In the genomic region with DNA sequence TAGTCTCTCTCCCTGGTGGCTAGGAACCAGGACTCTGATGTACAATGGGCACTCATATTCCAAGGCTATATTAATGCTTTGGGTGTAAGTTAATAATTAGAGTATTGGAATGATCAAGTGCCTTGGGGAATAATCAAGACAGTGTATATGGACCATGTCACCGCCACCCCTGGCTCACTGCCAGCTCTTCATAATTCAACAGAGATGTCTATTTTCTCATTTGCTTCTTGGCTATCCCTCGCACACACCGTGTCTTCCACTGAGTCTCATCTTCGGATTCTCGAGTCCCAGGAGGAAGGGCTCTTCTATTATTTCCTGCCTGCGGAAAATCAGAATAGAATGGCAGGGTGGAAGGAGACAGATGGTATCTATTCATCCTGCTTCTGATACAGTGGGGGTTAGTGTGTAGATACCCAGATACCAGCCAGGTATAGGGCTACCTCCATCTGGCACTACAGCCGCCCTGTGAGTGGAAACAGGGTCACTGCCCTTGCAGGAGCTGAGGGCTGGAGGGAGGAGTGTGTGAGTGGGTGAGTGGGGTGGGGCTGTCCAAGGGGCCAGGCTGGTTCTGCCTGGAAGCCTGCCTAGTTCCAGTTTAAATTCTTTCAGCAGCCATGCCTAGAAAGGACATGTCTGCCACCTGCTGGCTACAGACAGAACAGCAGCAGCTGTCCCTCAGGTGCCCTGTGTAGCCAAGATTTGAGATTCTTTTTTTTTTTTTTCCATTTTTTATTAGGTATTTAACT, we compare ENCODE assay signal across 8 mouse cellular contexts. TPM values are rescaled to one million over a fixed set of nuclear protein-coding genes. Genes with fewer than 3 reads are reported as not detected.
DNase-seq lines count a peak whose midpoint lies in the region; ATAC-seq and TF ChIP-seq lines count a peak whose summit lies in the region.

No protein-coding gene starts in this region.

- H3K9me3 ChIP-seq in heart, embryonic 10.5 days, result no peaks in the 10 kb centered on the region
- no peaks in the 10 kb centered on the region for H3K9me3 ChIP-seq in kidney, embryonic 15.5 days (replicated peaks)

- DNase-seq in 3T3-L1 (ENCODE audit: low read depth, low spot score), result peak; percentile 90
- peak; percentile 79 for DNase-seq in heart, embryonic 10.5 days (ENCODE audit: low spot score)
- DNase-seq in liver, result peak; percentile 64
- peak; percentile 60 for DNase-seq in splenic B cell, adult 2 months (ENCODE audit: low read depth, low spot score)

- no peak overlapping the region for H3K4me3 ChIP-seq in bone marrow, adult 2 months (replicated peaks; ENCODE audit: control insufficient read depth, low read depth, low read length)
- H3K4me3 ChIP-seq in embryonic fibroblast, embryonic 13.5 days (ENCODE audit: insufficient read depth, low read length), result no peak overlapping the region
- H3K4me3 ChIP-seq in heart, embryonic 10.5 days, result no peak overlapping the region
- H3K4me3 ChIP-seq in kidney, embryonic 15.5 days (replicated peaks), result no peak overlapping the region

- H3K27me3 ChIP-seq in heart, embryonic 10.5 days (ENCODE audit: insufficient read depth, poor library complexity, severe bottlenecking), result peaks cover 4% of the 10 kb centered on the region
- H3K27me3 ChIP-seq in kidney, embryonic 15.5 days, result no peaks in the 10 kb centered on the region
- H3K27me3 ChIP-seq in splenic B cell, adult 2 months (ENCODE audit: control insufficient read depth, insufficient read depth, low read length, poor library complexity, severe bottlenecking), result no peaks in the 10 kb centered on the region

- H3K27ac ChIP-seq in bone marrow, adult 2 months (ENCODE audit: control insufficient read depth, insufficient read depth, low read depth, low read length, poor library complexity), result no peak overlapping the region
- no peak overlapping the region for H3K27ac ChIP-seq in embryonic fibroblast, embryonic 13.5 days (ENCODE audit: insufficient read depth, low read length)
- no peak overlapping the region for H3K27ac ChIP-seq in heart, embryonic 10.5 days
- no peak overlapping the region for H3K27ac ChIP-seq in kidney, embryonic 15.5 days

- H3K4me1 ChIP-seq in bone marrow, adult 2 months (ENCODE audit: control insufficient read depth, insufficient read depth, low read length), result no peaks in the 10 kb centered on the region
- peaks cover 3% of the 10 kb centered on the region; the same call in 1 of the 2 replicates for H3K4me1 ChIP-seq in embryonic fibroblast, embryonic 13.5 days (ENCODE audit: control insufficient read depth, insufficient read depth, low read length)
- peaks cover 3% of the 10 kb centered on the region; the same call in 1 of the 2 replicates for H3K4me1 ChIP-seq in heart, embryonic 10.5 days
- H3K4me1 ChIP-seq in kidney, embryonic 15.5 days, result peaks cover 19% of the 10 kb centered on the region

- peak; percentile 84; the same call in 1 of the 2 replicates for ATAC-seq in kidney, embryonic 15.5 days (replicated peaks; ENCODE audit: low FRiP score)
- ATAC-seq in monocyte, adult 5-6 weeks (replicated peaks; ENCODE audit: insufficient number of reproducible peaks, low FRiP score, low TSS enrichment, poor library complexity, severe bottlenecking), result peak; percentile 62; the same call in 1 of the 2 replicates

- H3K4me2 ChIP-seq in kidney, embryonic 15.5 days, result no peak overlapping the region

- no peak overlapping the region for H3K9ac ChIP-seq in kidney, embryonic 15.5 days

- TF ChIP-seq POLR2A in bone marrow, adult 2 months (IDR thresholded peaks at IDR 0.05; ENCODE audit: borderline replicate concordance, control insufficient read depth, low read depth, low read length), result no peak
- TF ChIP-seq POLR2A in embryonic fibroblast, embryonic 13.5 days (IDR thresholded peaks at IDR 0.05; ENCODE audit: low read depth, low read length), result no peak

- no peaks in the 10 kb centered on the region for H3K36me3 ChIP-seq in heart, embryonic 10.5 days
- H3K36me3 ChIP-seq in kidney, embryonic 15.5 days, result no peaks in the 10 kb centered on the region
- no peaks in the 10 kb centered on the region for H3K36me3 ChIP-seq in splenic B cell, adult 2 months (ENCODE audit: control insufficient read depth, insufficient read depth, low read length, poor library complexity, severe bottlenecking)

- WGBS in bone marrow, adult 2 months, result 55% methylated on average over 7 of the region's 7 CpGs
- WGBS in heart, embryonic 10.5 days, result 67% methylated on average over 7 of the region's 7 CpGs
- WGBS in kidney, embryonic 15.5 days, result 53% methylated on average over 7 of the region's 7 CpGs

- peak; percentile 73 for TF ChIP-seq CTCF in bone marrow, adult 2 months (IDR thresholded peaks at IDR 0.05; ENCODE audit: control insufficient read depth, insufficient read depth, low read length)
- peak; percentile 80 for TF ChIP-seq CTCF in embryonic fibroblast, embryonic 13.5 days (IDR thresholded peaks at IDR 0.05; ENCODE audit: borderline replicate concordance, insufficient read depth, low read length)

RNA-seq across cellular contexts. Expression of a gene that starts 7.9 kb away (rescaled TPM):
- polyA plus RNA-seq in bone marrow, adult 2 months (2011; ENCODE audit: insufficient read depth, insufficient read length, low replicate concordance, missing spikeins), result 0.92 TPM in 1 of 2 replicates, not detected in the other
- polyA plus RNA-seq in embryonic fibroblast, embryonic 13.5 days (2011; ENCODE audit: insufficient read length, low read depth, missing spikeins), result not detected in 2 replicates
- 0.87 and 19.6 TPM in 2 replicates for polyA plus RNA-seq in heart, embryonic 10.5 days (2016; fragmentation: Nextera tagmentation; extraction: Ambion mirVana)
- 30.8 and 31.2 TPM in 2 replicates for polyA plus RNA-seq in kidney, embryonic 15.5 days (2015; fragmentation: Nextera tagmentation; extraction: Ambion mirVana)
- not detected in 3 replicates for total RNA-seq in monocyte, adult 5-6 weeks (2017)
